Mouse (Mus musculus): ENCODE data around the gene Mpdz. TPM values are rescaled to one million over a fixed set of nuclear protein-coding genes. Genes with fewer than 3 reads are reported as not detected.
A peak's percentile ranks its signal among the peaks of the same experiment; 100 is the strongest.

The Mpdz gene
- polyA plus RNA-seq (2012; rRNA removed) = 9.5 and 15.4 TPM in 2 replicates

GRCm38 (mm10) chr4:81442078-81442981 lies at the start of gene Mpdz:
Gene Mpdz, minus strand, starts transcription at chr4:81442815.
- Histone ChIP-seq H3K4me3 (replicated peaks; ENCODE audit: extremely low read depth, low read depth, low read length) (peak within 1 kb of the TSS; percentile 75), H3K4me1 (ENCODE audit: control insufficient read depth, insufficient read depth, low read length) (no peaks in the 10 kb centered on the region)
- peak; percentile 53 for DNase-seq
- TF ChIP-seq POLR2A (IDR thresholded peaks at IDR 0.05; ENCODE audit: borderline replicate concordance, extremely low read depth, low read depth, low read length) (peak; percentile 11; the same call in 1 of the 2 replicates), CTCF (IDR thresholded peaks at IDR 0.05; ENCODE audit: insufficient read depth, low read length) (no peak)
- 1% methylated on average over 95 of the region's 97 CpGs for WGBS

GRCm38 (mm10) chr4:81490556-81490955 lies 47.9 kb upstream of the Mpdz start:
- DNase-seq = no peak
- no peak overlapping the region for H3K4me3 ChIP-seq (replicated peaks; ENCODE audit: extremely low read depth, low read depth, low read length)

GRCm38 (mm10) chr4:81484603-81485002 lies 42.0 kb upstream of the Mpdz start:
- H3K4me1 ChIP-seq (ENCODE audit: control insufficient read depth, insufficient read depth, low read length) = no peaks in the 10 kb centered on the region
- TF ChIP-seq POLR2A (IDR thresholded peaks at IDR 0.05; ENCODE audit: borderline replicate concordance, extremely low read depth, low read depth, low read length) (no peak), CTCF (IDR thresholded peaks at IDR 0.05; ENCODE audit: insufficient read depth, low read length) (no peak)
- WGBS = 60% methylated on average over 7 of the region's 7 CpGs
- DNase-seq = no peak
- H3K4me3 ChIP-seq (replicated peaks; ENCODE audit: extremely low read depth, low read depth, low read length) = no peak overlapping the region

More at GRCm38 (mm10) chr4:81490556-81490955, 47.9 kb upstream of the Mpdz start:
- 79% methylated on average over 2 of the region's 2 CpGs for WGBS
- TF ChIP-seq POLR2A (IDR thresholded peaks at IDR 0.05; ENCODE audit: borderline replicate concordance, extremely low read depth, low read depth, low read length) (no peak), CTCF (IDR thresholded peaks at IDR 0.05; ENCODE audit: insufficient read depth, low read length) (no peak)
- no peaks in the 10 kb centered on the region for H3K4me1 ChIP-seq (ENCODE audit: control insufficient read depth, insufficient read depth, low read length)

GRCm38 (mm10) chr4:81483887-81484602 lies 41.4 kb upstream of the Mpdz start:
- 62% methylated on average over 18 of the region's 18 CpGs for WGBS
- DNase-seq = no peak
- Histone ChIP-seq H3K4me1 (ENCODE audit: control insufficient read depth, insufficient read depth, low read length) (no peaks in the 10 kb centered on the region), H3K4me3 (replicated peaks; ENCODE audit: extremely low read depth, low read depth, low read length) (no peak overlapping the region)
- no peak for TF ChIP-seq CTCF (IDR thresholded peaks at IDR 0.05; ENCODE audit: insufficient read depth, low read length)

- Histone ChIP-seq H3K4me1 (ENCODE audit: control insufficient read depth, insufficient read depth, low read length) (no peaks in the 10 kb centered on the region), H3K4me3 (replicated peaks; ENCODE audit: extremely low read depth, low read depth, low read length) (no peak overlapping the region)
- DNase-seq = no peak
- WGBS = 17% methylated on average over 6 of the region's 6 CpGs
- TF ChIP-seq CTCF (IDR thresholded peaks at IDR 0.05; ENCODE audit: insufficient read depth, low read length) (no peak), POLR2A (IDR thresholded peaks at IDR 0.05; ENCODE audit: borderline replicate concordance, extremely low read depth, low read depth, low read length) (no peak)
These were observed 40.5 kb upstream of the Mpdz start for GRCm38 (mm10) chr4:81483159-81483558.

GRCm38 (mm10) chr4:81466821-81467220 lies 24.2 kb upstream of the Mpdz start:
- Histone ChIP-seq H3K4me1 (ENCODE audit: control insufficient read depth, insufficient read depth, low read length) (no peaks in the 10 kb centered on the region), H3K4me3 (replicated peaks; ENCODE audit: extremely low read depth, low read depth, low read length) (no peak overlapping the region)
- WGBS = 80% methylated on average over 4 of the region's 4 CpGs
- DNase-seq = no peak
- TF ChIP-seq POLR2A (IDR thresholded peaks at IDR 0.05; ENCODE audit: borderline replicate concordance, extremely low read depth, low read depth, low read length) (no peak), CTCF (IDR thresholded peaks at IDR 0.05; ENCODE audit: insufficient read depth, low read length) (no peak)

- TF ChIP-seq POLR2A (IDR thresholded peaks at IDR 0.05; ENCODE audit: borderline replicate concordance, extremely low read depth, low read depth, low read length) = no peak
- no peak for TF ChIP-seq CTCF (IDR thresholded peaks at IDR 0.05; ENCODE audit: insufficient read depth, low read length)
- no peak for DNase-seq
- 84% methylated on average over 3 of the region's 3 CpGs for WGBS
These were observed 22.6 kb upstream of the Mpdz start for GRCm38 (mm10) chr4:81465172-81465571.

GRCm38 (mm10) chr4:81462253-81462652 lies 19.6 kb upstream of the Mpdz start:
- Histone ChIP-seq H3K4me3 (replicated peaks; ENCODE audit: extremely low read depth, low read depth, low read length) (no peak overlapping the region), H3K4me1 (ENCODE audit: control insufficient read depth, insufficient read depth, low read length) (no peaks in the 10 kb centered on the region)
- no peak for TF ChIP-seq CTCF (IDR thresholded peaks at IDR 0.05; ENCODE audit: insufficient read depth, low read length)
- no peak for TF ChIP-seq POLR2A (IDR thresholded peaks at IDR 0.05; ENCODE audit: borderline replicate concordance, extremely low read depth, low read depth, low read length)
- 58% methylated on average over 4 of the region's 4 CpGs for WGBS
- DNase-seq = no peak

More at GRCm38 (mm10) chr4:81465172-81465571, 22.6 kb upstream of the Mpdz start:
- Histone ChIP-seq H3K4me3 (replicated peaks; ENCODE audit: extremely low read depth, low read depth, low read length) (no peak overlapping the region), H3K4me1 (ENCODE audit: control insufficient read depth, insufficient read depth, low read length) (no peaks in the 10 kb centered on the region)

- no peak overlapping the region for H3K4me3 ChIP-seq (replicated peaks; ENCODE audit: extremely low read depth, low read depth, low read length)
- DNase-seq = no peak
- no peaks in the 10 kb centered on the region for H3K4me1 ChIP-seq (ENCODE audit: control insufficient read depth, insufficient read depth, low read length)
- TF ChIP-seq CTCF (IDR thresholded peaks at IDR 0.05; ENCODE audit: insufficient read depth, low read length) = no peak
- TF ChIP-seq POLR2A (IDR thresholded peaks at IDR 0.05; ENCODE audit: borderline replicate concordance, extremely low read depth, low read depth, low read length) = no peak
- WGBS = 60% methylated on average over 1 of the region's 1 CpGs
These were observed 16.3 kb upstream of the Mpdz start for GRCm38 (mm10) chr4:81458921-81459320.
